Mouse (Mus musculus): ENCODE results near the gene Lefty1. TPM values are rescaled to one million over a fixed set of nuclear protein-coding genes. Genes with fewer than 3 reads are reported as not detected.

The Lefty1 gene
- polyA plus RNA-seq, 1 experiment from 2014 or later = 3.8 TPM

DNA sequence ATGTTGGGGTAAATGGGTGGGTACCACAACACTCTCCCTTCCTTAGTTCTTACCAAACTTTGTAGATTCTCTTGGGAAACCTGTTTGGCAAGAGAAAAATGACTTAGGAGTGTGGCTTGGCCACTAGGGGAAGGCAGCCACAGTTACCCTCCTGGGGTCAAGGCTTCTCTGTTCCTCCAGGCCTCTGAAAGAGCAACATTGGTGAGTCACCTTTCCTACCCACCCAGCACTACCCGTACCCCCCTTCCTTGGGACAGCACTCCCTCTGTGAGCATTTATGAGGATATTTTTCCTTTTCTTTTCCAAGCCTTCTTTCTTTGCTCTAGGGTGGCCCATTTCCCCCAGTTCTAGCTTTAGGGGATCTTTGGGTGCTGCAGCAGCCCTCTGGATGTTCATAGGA, 9.1 kb downstream of the Lefty1 start:
- WGBS = 71% methylated on average over 1 of the region's 1 CpGs
- H3K4me1 ChIP-seq = peaks cover 53% of the 10 kb centered on the region

DNA sequence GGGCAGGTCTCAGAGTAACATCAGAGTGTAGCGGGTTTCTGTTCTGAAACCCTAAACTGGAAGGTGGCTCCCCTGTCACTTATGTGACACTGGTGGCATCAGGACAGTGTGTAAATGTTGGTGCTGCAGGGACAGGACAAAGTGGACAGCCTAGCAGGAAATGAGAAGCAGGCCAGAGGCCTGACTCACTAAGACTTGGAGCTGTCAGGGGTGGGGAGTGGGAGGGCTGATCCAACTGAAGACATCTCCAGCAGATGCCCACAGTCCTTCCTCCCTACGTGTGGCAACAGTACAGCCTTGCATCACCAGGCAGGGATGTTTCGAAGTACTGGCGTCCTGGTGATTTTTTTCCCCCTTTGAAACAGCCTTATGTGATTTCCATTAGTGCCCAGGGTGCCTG, 9.7 kb downstream of the Lefty1 start:
- H3K4me3 ChIP-seq = peak overlapping the region; percentile 24; the same call in 1 of the 2 replicates
- H3K9ac ChIP-seq = no peak overlapping the region
- peak overlapping the region; percentile 44 for H3K4me2 ChIP-seq
- no peak for ATAC-seq (ENCODE audit: insufficient number of reproducible peaks, low FRiP score, low TSS enrichment, low read depth)
- H3K9me3 ChIP-seq = no peaks in the 10 kb centered on the region
- H3K27me3 ChIP-seq = no peaks in the 10 kb centered on the region
- peak overlapping the region; percentile 94 for H3K27ac ChIP-seq
- H3K4me1 ChIP-seq = peaks cover 53% of the 10 kb centered on the region
- peaks cover 20% of the 10 kb centered on the region for H3K36me3 ChIP-seq
- WGBS = 69% methylated on average over 4 of the region's 4 CpGs

More for the DNA sequence above, 9.1 kb downstream of the Lefty1 start:
- ATAC-seq (ENCODE audit: insufficient number of reproducible peaks, low FRiP score, low TSS enrichment, low read depth) = no peak
- Histone ChIP-seq H3K36me3 (peaks cover 13% of the 10 kb centered on the region), H3K9me3 (no peaks in the 10 kb centered on the region), H3K9ac (no peak overlapping the region), H3K4me2 (peak overlapping the region; percentile 83), H3K4me3 (peak overlapping the region; percentile 86; the same call in 1 of the 2 replicates), H3K27ac (peak overlapping the region; percentile 94), H3K27me3 (no peaks in the 10 kb centered on the region)

DNA sequence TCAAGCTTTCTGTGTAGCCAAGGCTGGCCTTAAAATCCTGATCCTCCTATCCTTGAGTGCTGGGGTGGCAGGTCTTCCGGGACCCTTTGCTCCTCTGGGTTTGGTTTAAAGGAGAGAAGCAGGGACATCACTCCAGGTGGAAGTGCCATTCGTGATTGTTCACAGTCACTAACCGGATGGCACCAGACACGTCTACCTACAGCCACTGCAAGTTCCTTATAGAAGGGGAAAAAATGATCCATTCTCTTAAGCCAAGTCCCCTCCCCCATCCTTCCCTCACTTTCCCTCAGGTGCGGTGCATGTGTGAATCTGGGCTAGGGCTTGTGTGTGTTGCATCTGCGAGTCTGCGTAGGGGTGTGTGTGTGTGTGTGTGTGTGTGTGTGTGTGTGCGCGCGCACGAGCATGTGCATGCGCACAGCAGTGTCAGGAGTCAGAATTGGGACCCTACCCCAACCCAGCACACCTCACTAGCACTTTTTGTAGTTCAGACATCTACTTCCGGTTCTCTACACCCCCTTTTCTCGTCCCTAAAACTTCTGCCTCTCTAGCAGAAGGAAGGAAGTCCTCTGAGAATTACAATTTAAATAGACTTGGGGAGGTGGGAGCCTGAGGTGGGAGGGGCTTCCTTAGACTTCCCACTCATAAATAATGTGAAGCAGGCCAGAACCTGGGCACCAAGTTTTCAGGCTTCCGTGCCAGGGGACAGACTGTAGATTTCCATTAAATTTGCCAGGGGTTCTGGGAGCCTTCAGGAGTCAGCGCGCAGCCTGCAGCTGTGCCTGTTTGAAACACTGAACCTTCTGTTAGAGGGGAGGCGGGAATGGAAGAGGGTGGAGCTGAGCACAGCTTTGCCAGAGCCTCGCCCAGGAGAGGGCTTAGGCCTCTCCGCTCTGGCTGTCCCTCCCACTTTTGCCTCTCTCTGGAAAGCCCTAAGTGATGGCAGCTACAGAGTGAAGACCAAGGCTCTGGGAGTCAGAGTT, 10.5 kb downstream of the Lefty1 start:
- Histone ChIP-seq H3K4me1 (peaks cover 53% of the 10 kb centered on the region), H3K36me3 (peaks cover 27% of the 10 kb centered on the region), H3K27ac (peak overlapping the region; percentile 94), H3K9ac (no peak overlapping the region), H3K4me3 (peak overlapping the region; percentile 24), H3K4me2 (peak overlapping the region; percentile 44), H3K9me3 (no peaks in the 10 kb centered on the region), H3K27me3 (no peaks in the 10 kb centered on the region)
- WGBS = 18% methylated on average over 20 of the region's 20 CpGs
- peak; percentile 93 for ATAC-seq (ENCODE audit: insufficient number of reproducible peaks, low FRiP score, low TSS enrichment, low read depth)

DNA sequence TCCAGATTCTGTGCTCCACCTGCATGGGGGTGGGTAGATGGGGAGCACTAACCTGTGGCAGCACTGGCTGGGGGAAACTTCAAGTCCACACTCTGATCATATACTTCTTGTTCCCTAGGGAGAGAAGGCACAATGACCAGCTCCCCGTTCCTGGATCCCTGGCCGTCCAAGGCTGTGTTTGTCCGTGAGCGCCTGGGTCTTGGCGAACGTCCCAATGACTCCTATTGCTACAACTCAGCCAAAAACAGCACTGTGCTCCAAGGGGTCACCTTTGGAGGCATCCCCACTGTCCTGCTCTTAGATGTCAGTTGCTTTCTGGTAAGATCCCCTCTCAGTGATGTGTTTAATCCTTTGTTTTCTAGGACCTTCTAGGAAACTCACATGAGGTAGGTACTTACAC, 11.6 kb downstream of the Lefty1 start:
- Histone ChIP-seq H3K27ac (peak overlapping the region; percentile 94; the same call in 1 of the 2 replicates), H3K4me2 (peak overlapping the region; percentile 44; the same call in 1 of the 2 replicates)
- 87% methylated on average over 6 of the region's 6 CpGs for WGBS

GRCm38 (mm10) chr1:180952085-180952746, 17.4 kb downstream of the Lefty1 start:
- Histone ChIP-seq H3K27ac (no peak overlapping the region), H3K9ac (no peak overlapping the region), H3K27me3 (no peaks in the 10 kb centered on the region), H3K4me3 (no peak overlapping the region), H3K4me1 (0 out of 2 replicates have a peak, but pooled peaks cover 3% of the 10 kb centered on the region), H3K4me2 (no peak overlapping the region), H3K36me3 (peaks cover 82% of the 10 kb centered on the region), H3K9me3 (no peaks in the 10 kb centered on the region)
- no peak for ATAC-seq (ENCODE audit: insufficient number of reproducible peaks, low FRiP score, low TSS enrichment, low read depth)
- 69% methylated on average over 6 of the region's 6 CpGs for whole genome bisulfite sequencing

More for the DNA sequence above, 11.6 kb downstream of the Lefty1 start:
- peaks cover 31% of the 10 kb centered on the region for H3K36me3 ChIP-seq
- peaks cover 48% of the 10 kb centered on the region for H3K4me1 ChIP-seq
- H3K4me3 ChIP-seq = no peak overlapping the region
- no peaks in the 10 kb centered on the region for H3K9me3 ChIP-seq
- H3K9ac ChIP-seq = no peak overlapping the region
- no peaks in the 10 kb centered on the region for H3K27me3 ChIP-seq
- ATAC-seq (ENCODE audit: insufficient number of reproducible peaks, low FRiP score, low TSS enrichment, low read depth) = no peak

- Histone ChIP-seq H3K4me3 (no peak overlapping the region), H3K4me2 (no peak overlapping the region), H3K9me3 (no peaks in the 10 kb centered on the region), H3K4me1 (0 out of 2 replicates have a peak, but pooled peaks cover 3% of the 10 kb centered on the region), H3K36me3 (peaks cover 85% of the 10 kb centered on the region), H3K27me3 (no peaks in the 10 kb centered on the region), H3K9ac (no peak overlapping the region), H3K27ac (no peak overlapping the region)
- WGBS = 83% methylated on average over 5 of the region's 5 CpGs
- ATAC-seq (ENCODE audit: insufficient number of reproducible peaks, low FRiP score, low TSS enrichment, low read depth) = no peak
Observed at GRCm38 (mm10) chr1:180952808-180953207, 18.0 kb downstream of the Lefty1 start.

DNA sequence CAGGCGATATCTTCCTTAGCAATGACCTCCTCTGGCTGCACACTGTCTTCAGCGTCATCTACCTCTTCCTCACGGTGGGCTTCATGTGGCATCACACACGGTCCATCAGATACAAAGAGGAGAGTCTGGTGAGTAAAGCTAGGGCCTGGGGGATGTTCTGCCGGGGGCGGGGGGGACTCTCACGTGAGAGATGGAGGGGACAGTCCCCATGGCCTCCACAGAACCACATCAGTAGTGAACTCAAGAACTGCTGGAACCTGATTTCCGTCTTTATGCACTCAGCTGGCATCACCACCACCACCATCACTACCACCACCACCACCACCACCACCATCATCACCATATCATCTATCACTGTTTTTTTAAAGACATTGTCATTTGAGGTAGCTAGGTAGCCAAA, 21.6 kb downstream of the Lefty1 start:
- Histone ChIP-seq H3K27me3 (no peaks in the 10 kb centered on the region), H3K9me3 (no peaks in the 10 kb centered on the region), H3K27ac (no peak overlapping the region), H3K4me2 (no peak overlapping the region), H3K4me1 (0 out of 2 replicates have a peak, but pooled peaks cover 3% of the 10 kb centered on the region), H3K4me3 (no peak overlapping the region), H3K9ac (no peak overlapping the region), H3K36me3 (peaks cover 87% of the 10 kb centered on the region)
- WGBS = 94% methylated on average over 8 of the region's 8 CpGs
- no peak for ATAC-seq (ENCODE audit: insufficient number of reproducible peaks, low FRiP score, low TSS enrichment, low read depth)

DNA sequence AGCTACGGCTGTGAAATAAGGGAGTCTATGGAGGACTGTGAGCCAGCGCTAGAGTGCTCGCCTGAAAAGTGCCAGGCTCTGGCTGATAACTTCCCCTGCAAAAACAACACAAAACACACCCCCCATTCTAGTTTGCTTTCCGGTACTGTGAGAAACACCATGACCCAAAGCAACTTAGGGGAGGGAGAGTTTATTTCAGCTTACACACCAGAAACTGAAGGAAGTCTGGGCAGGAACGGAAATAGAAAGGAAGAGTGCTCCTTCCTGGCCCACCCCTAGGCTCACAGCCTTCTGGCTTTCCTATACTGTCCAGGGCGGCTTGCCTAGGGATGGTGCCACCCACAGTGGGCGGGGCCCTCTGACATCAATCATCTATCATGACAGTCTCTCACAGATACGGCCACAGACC, 22.2 kb downstream of the Lefty1 start:
- H3K4me1 ChIP-seq = 0 out of 2 replicates have a peak, but pooled peaks cover 3% of the 10 kb centered on the region
- H3K9ac ChIP-seq = no peak overlapping the region
- H3K9me3 ChIP-seq = no peaks in the 10 kb centered on the region
- H3K27me3 ChIP-seq = no peaks in the 10 kb centered on the region
- no peak overlapping the region for H3K27ac ChIP-seq
- H3K4me2 ChIP-seq = no peak overlapping the region
- no peak overlapping the region for H3K4me3 ChIP-seq
- ATAC-seq (ENCODE audit: insufficient number of reproducible peaks, low FRiP score, low TSS enrichment, low read depth) = 0 out of 2 replicates have a peak, but pooled peaks have one; percentile 22
- WGBS = 81% methylated on average over 8 of the region's 8 CpGs
- peaks cover 88% of the 10 kb centered on the region for H3K36me3 ChIP-seq

DNA sequence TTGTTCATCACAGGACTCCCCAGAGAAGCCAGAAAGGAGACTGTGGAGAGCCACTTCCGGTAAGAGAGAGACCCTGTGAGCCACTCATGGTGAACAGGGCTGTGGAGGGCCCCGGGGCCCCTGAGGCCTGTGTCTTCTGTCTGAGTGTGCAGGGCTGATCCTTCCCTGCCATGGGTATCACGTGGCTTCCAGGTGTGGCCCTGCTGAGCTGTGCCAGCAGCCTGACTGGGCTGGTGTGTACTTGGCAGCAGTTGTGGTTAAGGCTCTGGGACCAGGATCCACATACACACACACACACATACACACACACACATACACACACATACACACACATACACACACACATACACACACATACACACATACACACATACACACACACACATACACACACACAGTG, 23.2 kb downstream of the Lefty1 start:
- whole genome bisulfite sequencing = 77% methylated on average over 3 of the region's 3 CpGs
- no peak overlapping the region for H3K4me3 ChIP-seq
- ATAC-seq (ENCODE audit: insufficient number of reproducible peaks, low FRiP score, low TSS enrichment, low read depth) = no peak
- H3K4me1 ChIP-seq = 0 out of 2 replicates have a peak, but pooled peaks cover 3% of the 10 kb centered on the region
- no peaks in the 10 kb centered on the region for H3K27me3 ChIP-seq
- H3K9ac ChIP-seq = no peak overlapping the region
- H3K9me3 ChIP-seq = no peaks in the 10 kb centered on the region
- H3K36me3 ChIP-seq = peaks cover 87% of the 10 kb centered on the region
- no peak overlapping the region for H3K4me2 ChIP-seq
- H3K27ac ChIP-seq = no peak overlapping the region

DNA sequence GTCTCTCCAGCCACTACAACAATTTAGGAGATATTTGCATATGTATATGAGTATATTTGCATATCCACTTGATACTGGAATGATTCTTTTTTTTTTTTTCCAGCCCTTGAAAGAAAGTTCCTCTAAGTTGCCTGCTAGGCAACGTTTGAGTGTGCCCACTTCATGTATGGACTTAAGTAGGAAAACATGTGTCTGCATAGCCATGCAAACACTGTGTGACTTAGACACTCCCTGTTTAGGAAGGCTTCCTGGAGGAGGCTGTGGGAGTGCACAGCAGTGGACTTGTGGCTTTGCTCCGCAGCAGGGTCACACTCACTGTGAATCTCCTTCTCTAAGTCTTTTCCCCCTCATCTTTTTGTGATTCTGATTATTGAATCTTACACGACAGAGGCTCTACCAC, 24.0 kb downstream of the Lefty1 start:
- no peak overlapping the region for H3K27ac ChIP-seq
- 0 out of 2 replicates have a peak, but pooled peaks cover 2% of the 10 kb centered on the region for H3K4me1 ChIP-seq
- peaks cover 89% of the 10 kb centered on the region for H3K36me3 ChIP-seq
- no peak overlapping the region for H3K9ac ChIP-seq
- no peak overlapping the region for H3K4me3 ChIP-seq
- H3K9me3 ChIP-seq = no peaks in the 10 kb centered on the region
- H3K4me2 ChIP-seq = no peak overlapping the region
- no peaks in the 10 kb centered on the region for H3K27me3 ChIP-seq
- WGBS = 58% methylated on average over 3 of the region's 3 CpGs
- no peak for ATAC-seq (ENCODE audit: insufficient number of reproducible peaks, low FRiP score, low TSS enrichment, low read depth)

DNA sequence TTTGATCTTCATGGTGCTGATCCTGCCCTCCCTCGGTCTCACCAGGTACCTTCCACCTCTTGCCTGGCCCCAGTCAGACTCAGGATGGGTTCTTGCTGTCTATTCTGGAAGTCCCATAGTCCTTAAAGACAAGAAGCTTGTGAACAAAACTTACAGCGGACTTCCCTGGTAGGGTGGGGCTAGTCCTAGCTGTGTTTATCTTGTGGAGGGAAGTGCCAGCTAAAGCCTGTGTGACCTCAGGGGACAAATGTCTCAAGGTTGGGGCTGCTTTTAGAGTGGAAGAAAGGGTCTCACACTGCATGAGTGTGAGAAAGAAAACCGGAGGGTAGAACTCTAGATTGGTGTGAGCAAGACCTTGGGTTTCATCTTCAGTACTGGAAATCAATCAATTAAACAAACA, 31.0 kb downstream of the Lefty1 start:
- Histone ChIP-seq H3K4me2 (no peak overlapping the region), H3K27me3 (no peaks in the 10 kb centered on the region), H3K27ac (no peak overlapping the region), H3K4me3 (no peak overlapping the region), H3K9me3 (no peaks in the 10 kb centered on the region), H3K36me3 (peaks cover 89% of the 10 kb centered on the region), H3K4me1 (no peaks in the 10 kb centered on the region), H3K9ac (no peak overlapping the region)
- ATAC-seq (ENCODE audit: insufficient number of reproducible peaks, low FRiP score, low TSS enrichment, low read depth) = no peak
- 82% methylated on average over 3 of the region's 3 CpGs for WGBS

- Histone ChIP-seq H3K36me3 (peaks cover 89% of the 10 kb centered on the region), H3K4me2 (no peak overlapping the region), H3K9me3 (no peaks in the 10 kb centered on the region), H3K27me3 (no peaks in the 10 kb centered on the region), H3K4me1 (no peaks in the 10 kb centered on the region), H3K9ac (no peak overlapping the region), H3K27ac (no peak overlapping the region), H3K4me3 (no peak overlapping the region)
- 44% methylated on average over 3 of the region's 3 CpGs for WGBS
- ATAC-seq (ENCODE audit: insufficient number of reproducible peaks, low FRiP score, low TSS enrichment, low read depth) = no peak
Observed at GRCm38 (mm10) chr1:180966542-180966941, 31.7 kb downstream of the Lefty1 start.

Measured in limb, embryonic 15.5 days (tissue).